Mouse (Mus musculus): Measurements from ENCODE around the gene Plxdc1. TPM values are rescaled to one million over a fixed set of nuclear protein-coding genes. Genes with fewer than 3 reads are reported as not detected.

The Plxdc1 gene
- total and polyA plus RNA-seq, 2 experiments from 2014 or later = 1.5 to 3.5 TPM

DNA sequence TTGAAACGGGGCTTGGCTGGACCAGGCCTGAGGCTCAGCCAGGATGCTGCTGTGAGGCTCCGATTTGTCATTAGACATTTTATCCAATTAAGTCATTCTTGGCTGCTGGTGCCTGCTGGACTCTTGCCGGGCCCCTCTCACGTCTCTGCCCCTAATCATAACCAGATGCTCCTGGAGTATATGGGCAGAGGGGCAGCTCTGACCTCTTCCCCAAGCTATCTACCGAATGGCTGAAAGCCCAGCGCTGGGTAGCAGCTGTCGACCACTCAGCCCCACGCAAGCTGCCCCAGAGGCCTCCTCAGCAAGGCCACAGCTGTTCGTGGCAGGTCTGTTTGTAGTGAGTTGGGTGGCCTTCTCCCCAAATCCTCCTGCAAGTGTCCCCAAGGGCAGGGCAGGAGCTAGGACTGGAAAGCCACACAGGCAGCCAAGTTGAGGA, 5.7 kb downstream of the Plxdc1 start:
- no peak overlapping the region for H3K4me2 ChIP-seq (ENCODE audit: low read depth)
- no peak for ATAC-seq
- no peak for TF ChIP-seq CTCF (IDR thresholded peaks at IDR 0.05; ENCODE audit: low read depth)
- H3K4me3 ChIP-seq (ENCODE audit: low read depth, low read length) = no peak overlapping the region
- H3K9me3 ChIP-seq (ENCODE audit: low read length) = no peaks in the 10 kb centered on the region
- no peak overlapping the region for H3K9ac ChIP-seq
- no peak for DNase-seq
- no peaks in the 10 kb centered on the region for H3K36me3 ChIP-seq (ENCODE audit: insufficient read depth)
- no peak overlapping the region for H3K27ac ChIP-seq (ENCODE audit: low read depth, low read length)
- H3K27me3 ChIP-seq (ENCODE audit: insufficient read depth, low read length) = peaks cover 5% of the 10 kb centered on the region
- 66% methylated on average over 9 of the region's 9 CpGs for WGBS
- no peaks in the 10 kb centered on the region for H3K4me1 ChIP-seq (ENCODE audit: insufficient read depth)

DNA sequence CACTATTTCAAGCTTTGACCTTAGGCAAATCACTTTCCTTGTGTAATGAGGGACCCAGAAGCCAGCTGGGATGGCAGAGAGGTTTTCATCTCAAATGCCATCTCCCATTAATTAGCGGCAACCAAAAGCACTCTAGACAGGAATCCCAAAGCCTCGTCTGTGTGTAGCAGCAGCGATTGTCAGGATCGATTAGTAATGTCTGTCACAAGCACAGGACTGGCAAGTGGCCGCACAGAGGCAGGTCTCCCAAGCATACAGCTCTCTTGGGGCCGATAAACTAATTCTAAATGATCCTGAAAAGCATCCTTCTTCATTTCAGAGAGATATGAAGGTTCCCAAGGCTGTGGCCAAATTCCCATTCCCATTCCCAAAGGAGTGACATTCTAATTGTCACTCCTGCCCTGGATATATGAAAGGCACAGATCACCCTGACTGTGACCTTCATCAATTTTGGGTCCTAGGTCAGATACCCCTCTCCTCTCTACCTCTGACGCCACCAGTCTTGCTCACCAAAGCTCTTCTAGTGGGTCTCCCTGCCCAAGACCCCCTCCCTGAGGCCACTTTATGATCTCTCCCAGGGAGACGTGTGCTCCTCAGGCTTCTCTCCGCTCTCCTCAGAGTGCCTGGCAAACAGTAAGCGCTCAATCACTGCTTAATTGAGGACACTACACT, 6.3 kb downstream of the Plxdc1 start:
- no peak overlapping the region for H3K27ac ChIP-seq (ENCODE audit: low read depth, low read length)
- H3K9me3 ChIP-seq (ENCODE audit: low read length) = no peaks in the 10 kb centered on the region
- 73% methylated on average over 10 of the region's 10 CpGs for WGBS
- no peak overlapping the region for H3K4me3 ChIP-seq (ENCODE audit: low read depth, low read length)
- H3K9ac ChIP-seq = no peak overlapping the region
- H3K27me3 ChIP-seq (ENCODE audit: insufficient read depth, low read length) = no peaks in the 10 kb centered on the region
- H3K4me1 ChIP-seq (ENCODE audit: insufficient read depth) = no peaks in the 10 kb centered on the region
- no peak for ATAC-seq
- DNase-seq = no peak
- no peak overlapping the region for H3K4me2 ChIP-seq (ENCODE audit: low read depth)
- TF ChIP-seq CTCF (IDR thresholded peaks at IDR 0.05; ENCODE audit: low read depth) = no peak
- H3K36me3 ChIP-seq (ENCODE audit: insufficient read depth) = no peaks in the 10 kb centered on the region

DNA sequence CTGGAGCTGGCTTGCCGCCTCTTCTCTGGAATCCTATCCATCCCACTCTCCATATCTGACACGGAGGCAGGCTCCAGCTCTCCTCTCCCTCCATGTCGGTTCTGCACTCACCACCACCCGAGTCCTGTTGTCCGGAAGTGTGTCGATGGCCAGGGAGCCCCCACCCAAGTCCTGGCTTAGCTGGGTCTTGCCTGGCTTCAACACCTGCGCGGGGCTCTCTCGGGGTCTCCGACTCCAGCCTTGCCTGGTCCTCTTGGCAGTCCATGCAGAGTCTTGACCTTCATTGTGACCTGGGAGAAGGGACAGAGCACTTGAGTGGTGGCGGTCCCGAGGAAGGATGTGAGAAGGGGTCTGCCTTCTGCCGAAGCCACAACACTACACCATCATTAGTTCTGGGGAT, 7.9 kb downstream of the Plxdc1 start:
- H3K4me2 ChIP-seq (ENCODE audit: low read depth) = no peak overlapping the region
- no peak for TF ChIP-seq CTCF (IDR thresholded peaks at IDR 0.05; ENCODE audit: low read depth)

DNA sequence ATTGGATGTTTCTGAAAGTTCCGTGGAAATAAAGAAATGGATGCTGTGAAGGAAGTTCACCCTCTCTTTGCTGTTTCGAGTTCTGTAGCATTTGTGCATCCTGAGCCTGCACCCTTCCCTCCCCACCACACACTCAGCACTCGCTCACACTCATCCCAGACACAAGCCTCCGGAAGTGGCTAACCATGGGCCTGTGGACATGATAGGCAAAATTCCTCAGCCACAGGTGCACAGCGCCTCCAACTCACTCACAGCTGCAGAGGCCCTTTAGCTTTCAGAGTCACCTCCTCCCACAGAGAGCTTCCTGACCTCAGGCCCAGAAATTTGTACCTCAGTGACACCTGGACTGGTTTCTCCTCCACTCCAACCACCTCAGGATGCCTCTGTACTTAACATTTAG, 8.4 kb downstream of the Plxdc1 start:
- DNase-seq (no peak), ATAC-seq (no peak)
- Histone ChIP-seq H3K27ac (ENCODE audit: low read depth, low read length) (no peak overlapping the region), H3K4me2 (ENCODE audit: low read depth) (no peak overlapping the region), H3K9ac (no peak overlapping the region), H3K9me3 (ENCODE audit: low read length) (no peaks in the 10 kb centered on the region), H3K4me1 (ENCODE audit: insufficient read depth) (no peaks in the 10 kb centered on the region), H3K4me3 (ENCODE audit: low read depth, low read length) (no peak overlapping the region), H3K27me3 (ENCODE audit: insufficient read depth, low read length) (no peaks in the 10 kb centered on the region), H3K36me3 (ENCODE audit: insufficient read depth) (no peaks in the 10 kb centered on the region)
- no peak for TF ChIP-seq CTCF (IDR thresholded peaks at IDR 0.05; ENCODE audit: low read depth)
- WGBS = 81% methylated on average over 5 of the region's 5 CpGs

More for the DNA sequence above, 7.9 kb downstream of the Plxdc1 start:
- no peaks in the 10 kb centered on the region for H3K36me3 ChIP-seq (ENCODE audit: insufficient read depth)
- DNase-seq (no peak), ATAC-seq (no peak)
- H3K27ac ChIP-seq (ENCODE audit: low read depth, low read length) = no peak overlapping the region
- no peak overlapping the region for H3K9ac ChIP-seq
- H3K4me3 ChIP-seq (ENCODE audit: low read depth, low read length) = no peak overlapping the region
- WGBS = 86% methylated on average over 13 of the region's 13 CpGs
- no peaks in the 10 kb centered on the region for H3K4me1 ChIP-seq (ENCODE audit: insufficient read depth)
- H3K27me3 ChIP-seq (ENCODE audit: insufficient read depth, low read length) = no peaks in the 10 kb centered on the region
- H3K9me3 ChIP-seq (ENCODE audit: low read length) = no peaks in the 10 kb centered on the region

DNA sequence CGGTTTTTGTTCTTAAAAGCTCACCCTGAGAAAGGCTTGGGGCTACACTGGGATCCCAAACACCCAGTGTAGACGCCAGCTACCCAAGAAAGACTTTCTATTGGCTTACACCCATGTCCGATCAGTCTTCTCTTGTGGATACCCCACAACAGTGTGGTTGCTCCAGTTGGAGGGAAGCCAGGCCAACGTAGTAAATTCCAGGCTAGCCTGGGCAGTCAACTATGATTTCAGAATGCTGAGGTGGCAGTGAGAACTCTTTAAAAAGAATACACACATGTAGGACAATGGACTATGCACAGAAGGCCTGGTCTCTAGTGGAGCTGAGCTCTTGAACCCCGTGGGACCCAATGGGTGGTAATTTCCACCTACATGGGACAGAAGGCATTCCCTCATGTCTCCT, 11.5 kb downstream of the Plxdc1 start:
- no peaks in the 10 kb centered on the region for H3K36me3 ChIP-seq (ENCODE audit: insufficient read depth)
- DNase-seq (no peak), ATAC-seq (no peak)
- H3K9ac ChIP-seq = no peak overlapping the region
- H3K4me3 ChIP-seq (ENCODE audit: low read depth, low read length) = no peak overlapping the region
- H3K27ac ChIP-seq (ENCODE audit: low read depth, low read length) = no peak overlapping the region
- H3K27me3 ChIP-seq (ENCODE audit: insufficient read depth, low read length) = no peaks in the 10 kb centered on the region
- 80% methylated on average over 5 of the region's 5 CpGs for WGBS
- no peak for TF ChIP-seq CTCF (IDR thresholded peaks at IDR 0.05; ENCODE audit: low read depth)
- H3K4me2 ChIP-seq (ENCODE audit: low read depth) = no peak overlapping the region
- no peaks in the 10 kb centered on the region for H3K4me1 ChIP-seq (ENCODE audit: insufficient read depth)
- no peaks in the 10 kb centered on the region for H3K9me3 ChIP-seq (ENCODE audit: low read length)

DNA sequence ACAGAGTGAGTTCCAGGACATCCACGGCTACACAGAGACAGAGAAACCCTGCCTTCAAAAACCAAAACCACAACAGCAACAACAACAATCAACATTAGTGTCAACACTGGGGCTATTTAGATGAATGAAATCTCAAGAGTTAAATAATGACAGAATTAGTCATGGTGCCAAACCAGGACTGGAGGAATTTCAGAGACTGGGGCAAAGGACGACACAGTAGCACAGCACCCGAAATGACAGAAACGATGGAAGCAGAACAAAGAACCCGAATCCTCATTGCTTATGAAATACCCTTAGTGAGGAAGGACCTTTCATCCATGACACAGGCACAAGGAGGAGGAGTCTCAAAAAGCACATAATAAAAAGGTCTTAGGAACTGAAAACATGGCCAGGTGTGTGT, 12.1 kb downstream of the Plxdc1 start:
- no peak for TF ChIP-seq CTCF (IDR thresholded peaks at IDR 0.05; ENCODE audit: low read depth)
- WGBS = 88% methylated on average over 5 of the region's 5 CpGs

DNA sequence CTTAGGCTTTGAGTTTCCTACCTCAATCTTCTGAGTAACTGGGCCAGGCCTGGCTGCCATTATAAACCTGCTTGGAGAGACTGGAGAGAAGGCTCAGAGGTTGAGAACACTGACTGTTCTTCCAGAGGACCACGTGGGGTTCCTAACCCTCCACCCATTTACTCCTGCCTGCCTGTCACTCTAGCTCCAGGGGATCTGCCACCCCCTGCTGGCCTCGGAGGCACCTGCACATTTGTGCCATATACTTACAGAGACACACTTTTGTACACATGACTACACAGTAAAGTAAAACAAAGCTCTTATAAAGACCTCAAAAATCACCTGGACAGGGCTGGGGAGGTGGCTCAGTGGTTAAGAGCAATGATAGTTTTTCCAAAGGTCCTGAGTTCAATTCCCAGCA, 13.8 kb downstream of the Plxdc1 start:
- DNase-seq (no peak), ATAC-seq (no peak)
- no peak overlapping the region for H3K9ac ChIP-seq
- no peak overlapping the region for H3K27ac ChIP-seq (ENCODE audit: low read depth, low read length)
- H3K36me3 ChIP-seq (ENCODE audit: insufficient read depth) = no peaks in the 10 kb centered on the region
- no peak for TF ChIP-seq CTCF (IDR thresholded peaks at IDR 0.05; ENCODE audit: low read depth)
- H3K9me3 ChIP-seq (ENCODE audit: low read length) = no peaks in the 10 kb centered on the region
- H3K27me3 ChIP-seq (ENCODE audit: insufficient read depth, low read length) = no peaks in the 10 kb centered on the region
- no peak overlapping the region for H3K4me3 ChIP-seq (ENCODE audit: low read depth, low read length)
- H3K4me1 ChIP-seq (ENCODE audit: insufficient read depth) = no peaks in the 10 kb centered on the region
- WGBS = 86% methylated on average over 2 of the region's 2 CpGs
- no peak overlapping the region for H3K4me2 ChIP-seq (ENCODE audit: low read depth)

More for the DNA sequence above, 12.1 kb downstream of the Plxdc1 start:
- Histone ChIP-seq H3K27ac (ENCODE audit: low read depth, low read length) (no peak overlapping the region), H3K4me3 (ENCODE audit: low read depth, low read length) (no peak overlapping the region), H3K4me2 (ENCODE audit: low read depth) (no peak overlapping the region), H3K4me1 (ENCODE audit: insufficient read depth) (no peaks in the 10 kb centered on the region), H3K27me3 (ENCODE audit: insufficient read depth, low read length) (no peaks in the 10 kb centered on the region), H3K36me3 (ENCODE audit: insufficient read depth) (no peaks in the 10 kb centered on the region), H3K9ac (no peak overlapping the region), H3K9me3 (ENCODE audit: low read length) (no peaks in the 10 kb centered on the region)
- ATAC-seq = no peak
- no peak for DNase-seq
